Mouse (Mus musculus) urinary bladder, adult 18-20 months (tissue): Measurements from ENCODE around the gene Cdrt4.

Source experiments
- DNase-seq, 2 experiments: peaks; one replicate each; pipeline ENCODE4 v3.0.0; 2022; ENCODE audit warnings: low spot score in 2 of 2, mixed read lengths in 2 of 2

Gene Cdrt4

DNA sequence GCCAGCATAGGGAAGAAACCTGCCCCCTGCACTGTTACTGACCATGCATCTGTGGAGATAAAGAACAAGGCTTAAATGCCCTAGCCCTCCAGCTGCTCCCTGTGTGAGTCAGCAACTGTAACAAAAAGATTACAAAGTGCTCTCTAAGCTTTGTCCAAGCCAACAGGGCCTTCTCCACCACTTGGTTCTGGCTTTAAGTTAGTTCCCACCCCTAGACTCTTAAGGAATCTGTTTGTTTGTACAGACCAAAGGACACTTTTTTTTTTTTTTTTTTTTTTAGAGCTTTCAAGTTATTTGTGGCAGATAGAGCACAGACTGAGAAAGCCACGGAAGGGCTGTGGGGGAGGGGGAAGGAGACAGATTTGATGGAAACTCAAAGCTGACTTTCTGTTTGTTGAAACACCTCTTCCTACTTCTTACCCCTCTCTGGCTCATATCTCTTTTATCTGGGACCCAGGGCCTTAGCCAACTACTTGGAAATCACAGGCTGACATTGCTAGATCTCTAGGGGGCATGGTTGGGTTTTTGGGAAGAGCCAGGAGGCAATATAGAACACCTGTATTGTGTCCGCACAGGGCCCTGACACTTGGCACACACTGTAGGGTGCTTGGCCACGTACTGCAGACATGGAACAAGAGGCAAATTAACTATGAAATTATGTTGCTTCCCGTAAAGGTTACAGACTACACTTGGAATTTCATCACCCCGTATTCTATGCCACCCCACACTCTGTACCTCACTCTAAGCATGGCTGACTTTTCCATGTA lies 44.9 kb downstream of the Cdrt4 start:
- DNase-seq: no peak

DNA sequence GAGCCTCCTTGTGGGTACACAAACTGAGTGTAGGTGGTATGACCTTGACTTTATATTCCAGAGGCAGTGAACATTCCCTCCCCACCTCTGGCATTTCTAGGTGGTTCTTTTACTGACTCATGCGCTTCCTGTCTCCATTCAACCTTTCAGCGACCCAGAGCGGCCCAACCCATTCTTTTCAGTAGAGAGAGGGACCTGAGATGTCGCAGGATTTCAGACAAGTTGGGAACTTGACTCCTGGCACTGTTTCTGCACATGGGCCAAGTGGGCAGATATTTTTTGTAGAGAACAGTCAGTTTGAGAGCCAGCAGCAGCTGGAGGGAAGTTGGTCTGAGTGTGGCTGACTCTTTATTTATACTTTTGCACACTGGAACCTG lies 45.5 kb downstream of the Cdrt4 start:
- no peak for DNase-seq

DNA sequence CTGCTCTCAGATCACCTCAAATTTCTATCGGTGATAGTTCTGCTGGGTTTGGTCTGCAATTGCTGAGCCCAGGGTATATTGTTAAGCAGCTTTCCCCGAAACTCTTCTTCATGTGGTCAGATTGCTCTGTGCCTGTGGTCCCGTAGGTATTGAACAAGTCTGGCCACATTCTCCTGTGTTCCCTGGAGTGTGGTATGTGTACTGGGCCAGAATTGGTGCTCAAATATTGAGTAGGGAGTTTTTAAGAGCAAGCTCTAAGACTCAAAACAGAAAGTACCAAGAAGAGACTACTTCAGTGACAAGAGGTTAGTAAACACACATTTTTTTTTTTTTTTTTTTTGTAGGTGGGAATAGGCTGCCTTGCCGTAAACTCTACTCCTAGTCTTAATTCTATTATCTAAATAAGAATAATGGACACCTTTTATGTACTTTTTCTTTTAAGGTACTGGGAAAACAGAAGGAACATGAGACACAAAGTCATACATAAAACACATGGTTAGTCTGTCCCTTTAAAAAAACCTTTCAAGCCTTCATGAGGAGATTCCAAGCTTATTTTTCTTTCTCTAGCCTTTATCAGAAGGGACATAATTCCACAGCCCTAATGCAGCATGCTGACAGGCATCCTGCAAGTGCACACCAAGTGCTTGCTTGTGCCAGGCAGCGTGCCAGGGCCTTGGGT lies 46.2 kb downstream of the Cdrt4 start:
- no peak for DNase-seq

DNA sequence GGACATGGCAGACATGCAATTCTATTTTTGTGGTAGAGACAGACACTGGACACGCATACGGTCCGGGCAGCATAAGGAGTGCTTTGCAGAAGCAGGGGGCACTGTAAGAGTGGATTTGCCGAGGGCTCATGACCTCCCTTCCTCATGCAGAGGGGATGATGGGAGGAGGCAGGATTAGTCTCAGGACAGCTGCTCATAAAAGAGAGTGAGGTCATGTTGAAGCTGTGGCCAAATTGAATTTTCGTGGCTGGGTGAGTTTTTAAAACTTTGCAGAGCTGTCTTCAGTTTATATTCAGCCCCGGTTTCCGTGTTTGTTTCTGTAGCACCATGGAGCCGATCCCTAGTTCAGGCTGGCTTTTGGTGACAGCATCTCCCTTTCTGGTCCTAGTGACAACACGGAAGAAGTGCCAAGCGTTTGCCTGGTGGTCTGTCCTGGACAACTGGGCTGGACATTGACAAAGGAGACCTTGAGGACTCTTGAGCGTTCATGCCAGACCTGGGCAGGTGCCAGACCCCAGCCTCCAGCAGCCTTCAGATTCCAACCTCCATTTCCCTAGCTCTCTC lies 46.8 kb downstream of the Cdrt4 start:
- DNase-seq: peak in 1 of 2 experiments; percentile 68

DNA sequence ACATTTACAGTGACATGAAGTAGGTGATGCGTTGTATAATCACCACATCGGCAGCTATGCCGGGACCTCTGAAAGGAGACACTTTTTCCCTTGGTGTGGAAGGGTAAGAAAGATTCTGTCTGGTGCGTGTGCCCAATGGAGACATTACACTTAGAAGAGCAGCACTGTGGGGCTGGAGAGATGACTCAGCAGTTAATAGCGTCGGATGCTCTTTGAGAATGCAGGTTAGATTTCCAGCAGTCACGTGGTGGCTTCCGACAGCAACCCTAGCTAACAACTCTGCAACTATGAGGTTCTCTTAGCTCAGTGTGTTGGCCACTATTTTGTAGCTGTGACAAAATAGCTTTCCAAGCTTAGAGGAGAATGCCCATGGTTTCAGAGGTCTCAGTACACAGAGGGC lies 49.1 kb downstream of the Cdrt4 start:
- no peak for DNase-seq

DNA sequence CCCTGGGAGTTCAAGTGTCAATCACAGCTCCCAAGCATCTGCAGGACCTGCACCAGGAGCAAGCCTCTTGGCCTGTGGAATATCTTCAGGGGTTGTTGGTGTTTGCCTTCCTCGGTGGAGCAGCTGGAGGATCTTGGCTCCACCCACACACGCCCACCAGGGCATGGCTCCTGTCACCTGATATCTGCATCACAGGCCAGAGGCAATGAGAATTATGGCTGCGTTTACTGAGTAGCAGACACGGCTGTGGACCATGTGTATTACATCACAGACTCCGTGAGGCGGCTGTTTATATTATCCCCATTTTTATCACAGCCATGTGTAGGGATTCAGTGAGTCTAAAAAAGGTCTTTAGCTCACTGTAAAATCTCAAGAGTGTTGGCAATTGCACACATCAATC lies 53.6 kb downstream of the Cdrt4 start:
- no peak for DNase-seq

DNA sequence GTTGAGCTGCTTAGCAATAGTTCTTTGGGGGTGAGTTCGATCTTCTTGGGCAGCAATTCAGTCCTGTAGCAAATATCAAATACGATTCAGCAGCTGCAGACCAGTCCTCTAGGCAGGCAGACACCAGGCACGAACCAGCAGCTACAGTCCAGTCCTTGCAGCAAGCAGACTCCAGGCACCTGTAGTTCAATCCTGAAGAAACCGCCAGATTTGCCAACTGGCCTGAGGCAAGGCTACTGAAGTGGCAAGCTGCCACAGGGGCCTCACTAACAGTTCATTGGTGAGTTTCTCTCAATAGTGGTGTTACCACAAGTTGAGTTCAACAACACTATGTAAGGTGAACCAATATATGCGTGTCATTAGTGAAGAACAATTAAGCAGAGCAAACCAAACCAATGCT lies 56.4 kb downstream of the Cdrt4 start:
- DNase-seq: no peak

DNA sequence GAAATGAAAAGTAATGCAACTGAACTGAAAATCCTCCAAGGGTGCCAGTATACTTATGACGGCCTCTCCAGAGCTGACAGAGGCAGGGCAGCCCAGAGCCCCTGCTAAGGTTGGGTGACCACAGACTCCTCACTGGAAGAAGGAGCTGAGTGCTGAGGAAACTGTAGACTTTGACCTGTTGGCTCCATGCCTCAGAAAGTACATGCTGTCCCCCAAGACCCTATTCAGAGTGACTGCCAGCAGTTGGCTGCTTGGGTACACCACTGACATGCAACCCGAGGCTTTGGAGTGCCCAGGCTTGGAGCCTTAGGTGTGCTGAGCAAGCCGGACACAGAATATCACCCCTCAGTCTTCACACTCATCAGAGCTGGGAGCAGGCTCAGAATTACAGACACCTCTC lies 57.0 kb downstream of the Cdrt4 start:
- DNase-seq: no peak

DNA sequence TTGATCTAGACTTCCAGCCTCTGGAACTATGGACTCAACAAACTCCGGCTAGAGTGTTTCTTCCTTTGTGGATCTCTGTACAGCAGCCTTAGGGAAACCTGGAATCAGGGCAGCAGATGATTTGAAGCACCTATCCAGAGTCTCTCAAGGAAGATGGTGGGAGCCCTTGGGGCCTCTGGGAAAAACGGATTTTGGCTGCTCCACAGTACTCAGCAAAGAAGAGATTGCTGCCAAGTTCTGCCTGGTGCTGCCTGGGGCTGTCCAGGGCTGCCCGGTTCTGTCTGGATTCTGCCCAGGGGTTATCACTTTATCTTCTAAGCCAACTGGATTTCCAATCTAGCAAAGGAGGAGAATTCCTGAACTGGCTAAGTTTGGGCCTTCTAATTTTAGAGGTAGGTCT lies 58.8 kb downstream of the Cdrt4 start:
- DNase-seq: no peak

DNA sequence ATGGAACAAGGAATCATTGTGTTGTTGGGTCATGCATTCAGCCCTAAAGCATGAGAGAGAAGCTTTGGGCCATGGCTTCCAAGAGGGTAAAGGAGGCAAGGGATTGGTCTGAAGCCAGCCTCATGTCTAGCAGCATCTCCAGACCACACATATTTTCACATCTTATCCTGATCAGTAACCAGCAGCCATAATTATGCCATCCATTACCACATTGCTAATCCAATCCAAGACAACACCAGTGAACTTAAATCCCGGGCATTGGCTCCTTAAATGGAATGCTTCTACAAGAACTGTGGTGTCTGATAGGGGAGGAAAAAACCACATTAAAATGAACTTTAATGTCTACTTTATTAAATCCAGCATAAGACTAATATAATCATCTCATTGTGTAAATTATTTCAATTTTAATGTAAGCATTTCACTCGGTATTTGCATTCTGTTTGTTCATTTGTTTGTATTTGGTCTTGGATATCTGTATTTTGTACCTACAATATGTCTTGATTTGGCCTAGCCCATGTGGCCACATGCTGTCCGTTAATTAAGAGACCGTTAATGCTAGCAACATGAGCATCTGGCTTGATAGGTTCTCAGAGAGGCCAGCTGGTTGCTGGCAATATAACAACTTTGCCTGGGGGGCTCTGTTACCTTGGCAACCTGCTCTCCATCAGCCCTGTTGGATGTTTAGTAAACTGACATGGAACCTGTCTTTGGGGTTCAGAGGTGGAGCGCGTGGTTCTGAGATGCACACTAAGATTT lies 66.5 kb downstream of the Cdrt4 start:
- no peak for DNase-seq

DNA sequence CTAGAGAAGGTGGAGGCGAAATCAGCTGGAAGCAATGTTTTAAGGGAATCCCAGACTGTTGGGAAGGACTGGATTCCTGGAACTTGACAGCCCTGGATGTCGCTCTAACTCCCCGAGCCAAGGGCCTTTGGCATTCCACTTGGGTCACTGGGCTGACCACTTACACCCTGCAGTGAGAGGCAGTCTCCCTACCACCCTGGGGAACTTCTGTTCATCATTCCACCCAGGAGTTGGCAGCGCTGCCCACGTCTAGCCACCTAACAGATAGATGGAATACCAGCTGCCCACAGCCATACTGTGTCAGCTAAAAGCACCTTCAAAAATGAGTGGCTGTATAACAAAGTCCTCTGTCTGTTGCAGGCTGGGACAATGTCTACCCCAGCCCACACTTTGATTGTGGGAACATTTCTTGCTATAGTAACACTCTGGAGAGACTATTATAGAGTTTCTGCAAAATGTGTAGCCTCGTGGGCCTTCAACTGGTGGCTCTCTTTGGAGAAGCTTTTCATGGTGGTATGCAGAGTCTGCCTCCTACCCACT lies 67.2 kb downstream of the Cdrt4 start:
- DNase-seq: no peak

DNA sequence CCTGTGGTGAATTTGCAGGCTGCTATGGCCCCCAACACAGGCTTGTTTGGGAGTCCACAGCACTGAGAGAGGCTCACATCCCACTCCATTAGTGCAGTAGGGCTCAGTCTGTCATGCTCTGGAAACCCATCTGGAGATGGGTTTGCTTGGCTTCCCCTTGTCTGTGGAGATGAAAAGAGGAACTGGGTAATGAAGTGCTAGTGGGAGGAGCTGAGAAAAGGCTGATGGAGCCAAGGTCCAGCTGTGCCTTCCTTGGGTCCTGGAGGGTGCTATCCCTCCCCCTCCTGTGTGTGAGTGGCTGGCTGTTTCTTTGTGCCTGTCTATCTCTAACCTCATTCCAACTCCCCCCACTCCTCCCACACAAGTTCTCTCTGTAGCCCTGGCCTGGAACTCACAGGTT lies 69.6 kb downstream of the Cdrt4 start:
- DNase-seq: no peak

DNA sequence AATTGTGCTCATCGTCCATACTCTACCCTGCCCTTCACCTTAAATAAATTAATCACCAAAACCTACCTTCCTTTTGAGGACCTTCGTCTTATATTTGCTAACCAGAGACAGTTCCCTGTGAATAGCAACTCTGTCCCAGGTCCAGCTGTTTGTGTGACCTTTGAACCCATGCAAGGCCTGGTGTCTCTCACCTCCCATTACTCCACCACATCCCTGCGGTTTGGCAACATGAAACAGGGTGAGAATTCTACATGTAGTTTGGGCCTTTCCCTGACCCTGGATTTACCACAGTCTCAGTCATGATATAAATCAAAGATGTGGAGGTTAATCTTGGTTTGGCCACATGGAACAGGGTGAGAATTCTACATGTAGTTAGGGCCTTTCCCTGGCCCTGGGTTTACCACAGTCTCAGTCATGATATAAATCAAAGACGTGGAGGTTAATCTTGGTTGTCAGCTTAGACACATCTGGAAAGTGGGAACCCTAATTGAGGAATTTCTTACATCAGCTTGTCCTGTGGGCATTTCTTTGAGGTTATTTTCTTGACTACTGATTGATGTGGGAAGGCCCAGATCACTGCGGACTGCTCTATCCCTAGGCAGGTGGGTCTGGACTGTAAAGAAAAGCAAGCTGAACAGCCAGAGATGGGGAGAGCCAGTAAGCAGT lies 70.3 kb downstream of the Cdrt4 start:
- no peak for DNase-seq

DNA sequence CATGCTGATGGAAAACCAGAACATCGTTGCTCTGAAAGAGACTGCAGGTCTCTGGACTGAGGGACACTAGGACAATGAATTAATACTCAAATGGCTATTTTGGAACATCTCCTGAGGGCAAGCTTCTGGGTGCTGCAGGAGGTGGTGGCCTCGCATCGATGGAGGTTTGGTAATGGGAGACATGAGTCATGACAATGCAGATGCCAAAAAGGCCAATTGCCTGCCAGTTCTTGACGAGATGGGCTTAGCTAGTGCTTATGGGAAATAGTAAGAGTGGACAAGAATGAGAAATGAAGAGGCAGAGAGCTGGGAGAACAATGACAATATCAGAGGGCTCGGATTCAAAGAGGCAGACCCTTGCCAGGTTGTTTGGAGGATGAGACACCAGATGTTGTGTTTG lies 72.5 kb downstream of the Cdrt4 start:
- DNase-seq: no peak

DNA sequence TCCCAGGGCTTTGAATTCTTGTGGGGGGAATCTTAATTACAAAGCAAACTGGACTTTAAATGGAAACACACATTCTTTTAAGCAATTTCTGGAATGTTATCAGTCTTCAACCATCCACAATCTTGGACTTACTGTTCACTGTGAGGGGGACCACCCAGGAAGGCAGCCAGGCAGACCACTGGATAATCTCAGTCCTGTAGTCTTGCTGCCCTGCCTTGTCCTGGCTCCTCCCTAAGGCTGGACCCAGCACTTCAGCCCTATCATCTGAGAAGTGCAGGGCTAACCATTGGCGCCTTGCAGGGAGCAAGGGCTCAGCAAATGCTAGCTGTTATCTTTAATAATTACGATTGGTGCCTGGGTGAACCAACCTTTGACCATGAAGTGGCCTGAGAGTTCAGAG lies 73.1 kb downstream of the Cdrt4 start:
- no peak for DNase-seq

DNA sequence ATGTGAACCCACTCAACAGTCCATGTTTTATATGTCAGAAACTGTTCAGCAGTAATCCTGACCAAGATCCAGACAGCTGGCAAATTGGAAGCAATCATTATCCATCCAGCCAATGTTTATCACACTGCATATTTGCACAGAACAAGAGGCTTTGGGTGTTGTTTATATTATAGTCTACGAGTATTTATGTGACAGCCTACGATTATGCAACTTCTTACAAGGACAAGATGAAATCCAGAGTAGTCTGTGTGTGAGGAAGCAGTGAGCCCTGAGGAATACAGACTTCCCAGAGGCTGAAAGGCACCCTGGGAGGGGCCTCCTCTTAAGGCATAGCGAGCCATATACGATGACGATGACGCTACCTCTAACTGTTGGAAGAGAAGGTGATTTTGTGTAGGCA lies 74.5 kb downstream of the Cdrt4 start:
- peak in 1 of 2 experiments; percentile 59 for DNase-seq

DNA sequence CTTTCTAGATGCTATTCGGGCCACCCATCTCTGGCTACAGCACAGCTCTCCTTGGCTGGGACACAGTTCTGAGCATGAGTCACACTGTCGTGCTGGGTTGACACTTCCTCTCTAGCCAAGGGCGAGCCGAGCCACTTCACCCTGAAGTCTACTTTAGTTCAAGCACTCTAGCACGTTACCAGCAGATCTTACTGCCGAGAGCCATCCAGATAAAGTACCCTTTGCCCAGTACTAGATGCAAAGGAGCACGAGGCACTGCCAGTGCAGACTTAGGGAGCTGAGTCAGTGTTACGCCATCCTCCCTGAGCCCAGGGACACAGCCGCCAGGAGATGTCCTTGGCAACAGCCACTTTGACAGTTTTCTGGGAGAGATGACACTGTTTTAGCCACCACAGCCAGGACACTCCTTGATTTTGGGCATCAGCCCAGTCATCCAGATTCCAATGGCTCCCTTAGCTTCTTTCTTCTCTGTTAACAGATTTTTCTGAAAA lies 75.7 kb downstream of the Cdrt4 start:
- peak in 1 of 2 experiments; percentile 57 for DNase-seq

DNA sequence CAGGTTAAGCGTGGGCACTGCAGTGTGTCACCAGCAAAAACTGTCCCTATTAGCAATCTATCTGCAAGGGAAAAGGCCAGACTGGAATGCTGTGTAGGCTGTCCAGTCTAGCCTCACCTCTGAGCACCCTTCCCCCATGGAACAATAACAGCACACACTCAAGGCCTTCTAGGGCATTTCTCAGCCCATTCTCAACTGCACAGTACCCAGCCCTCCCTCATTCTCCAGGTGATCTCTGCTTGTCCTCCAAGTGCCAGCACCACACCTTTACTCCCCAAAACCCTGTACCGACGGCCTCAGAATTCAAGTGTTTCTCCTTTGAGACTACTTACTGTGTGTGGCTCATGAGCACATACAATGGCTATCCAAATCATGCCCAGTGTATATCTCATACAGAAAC lies 77.1 kb downstream of the Cdrt4 start:
- no peak for DNase-seq

DNA sequence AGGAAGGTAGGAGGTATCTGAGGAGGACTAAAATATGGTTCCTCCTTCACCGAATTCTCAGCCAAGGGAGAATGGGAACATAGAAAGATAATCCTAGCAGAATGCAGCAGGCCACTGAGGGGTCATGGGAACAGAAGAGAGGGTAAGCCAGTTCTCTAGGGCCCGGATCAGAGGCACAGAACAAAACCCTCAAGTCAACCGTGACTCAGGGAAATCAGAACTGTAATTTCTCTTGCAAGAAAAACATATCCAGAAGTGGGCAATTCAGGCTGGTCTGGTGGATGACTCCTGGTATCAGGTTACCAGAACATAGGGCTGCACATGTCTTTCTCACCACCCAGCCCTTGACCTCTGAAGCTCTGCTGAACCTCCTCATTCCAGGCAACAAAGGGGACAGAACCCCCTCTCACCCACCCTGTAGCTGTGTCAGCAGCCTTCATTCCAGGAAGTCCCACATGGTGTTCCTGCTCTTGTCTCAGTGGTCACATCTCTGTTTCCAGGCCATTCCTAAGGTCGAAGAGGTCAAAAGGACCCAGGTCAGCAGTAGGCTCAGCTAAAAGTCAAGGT lies 78.2 kb downstream of the Cdrt4 start:
- no peak for DNase-seq

DNA sequence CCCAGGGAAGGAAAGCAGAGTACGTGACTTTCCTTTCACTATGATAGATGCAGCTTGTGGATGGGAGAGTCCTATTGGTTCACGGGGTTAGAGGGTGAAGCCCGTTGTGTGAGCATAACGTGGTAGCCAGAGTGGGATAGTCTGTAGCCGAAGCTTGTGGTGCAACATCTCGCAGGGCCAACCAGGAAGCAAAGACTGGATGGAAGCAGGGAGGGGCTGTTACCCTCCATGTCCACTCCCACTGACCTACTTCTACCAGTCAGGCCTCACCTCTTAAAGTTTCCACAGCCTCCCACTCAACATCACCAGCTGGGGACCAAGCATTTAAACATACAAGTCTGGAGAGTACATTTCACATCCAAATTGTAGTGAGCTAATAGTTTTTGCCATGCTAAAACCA lies 78.7 kb downstream of the Cdrt4 start:
- DNase-seq: no peak
